Mouse (Mus musculus) lung, postnatal 0 days (tissue): ENCODE data around the gene Nabp2.

ENCODE experiments used
- CTCF ChIP-seq: IDR thresholded peaks from 2 replicates; pipeline ENCODE4 v1.5.1; 2016; ENCODE audit warnings: antibody characterized with exemption, mild to moderate bottlenecking
- EP300 ChIP-seq: IDR thresholded peaks from 2 replicates; pipeline ENCODE4 v1.6.1; 2016; ENCODE audit warnings: antibody characterized with exemption, mild to moderate bottlenecking, control low read depth

DNA sequence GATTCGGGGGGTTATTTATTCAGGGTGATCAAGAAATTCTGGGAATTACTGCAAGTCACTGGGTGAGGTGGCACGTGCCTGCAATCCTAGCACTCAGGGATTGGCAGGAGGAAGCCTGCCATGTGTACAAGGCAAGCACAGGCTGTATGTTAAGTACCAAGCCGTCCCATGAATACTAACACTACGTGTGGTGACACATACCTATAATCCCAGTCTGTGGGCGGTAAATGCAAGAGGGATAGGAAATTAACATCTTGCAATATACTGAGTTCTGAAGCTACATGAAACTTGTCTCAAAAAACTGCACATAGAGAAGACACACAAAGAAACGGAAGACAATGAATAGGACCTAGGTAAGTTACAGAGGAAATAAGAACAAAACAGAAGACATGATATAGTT, 39.7 kb upstream of the Nabp2 start:
- no peak for TF ChIP-seq CTCF
- TF ChIP-seq EP300, result no peak
